8 mouse cellular contexts compared by ENCODE assay signal in the genomic region with DNA sequence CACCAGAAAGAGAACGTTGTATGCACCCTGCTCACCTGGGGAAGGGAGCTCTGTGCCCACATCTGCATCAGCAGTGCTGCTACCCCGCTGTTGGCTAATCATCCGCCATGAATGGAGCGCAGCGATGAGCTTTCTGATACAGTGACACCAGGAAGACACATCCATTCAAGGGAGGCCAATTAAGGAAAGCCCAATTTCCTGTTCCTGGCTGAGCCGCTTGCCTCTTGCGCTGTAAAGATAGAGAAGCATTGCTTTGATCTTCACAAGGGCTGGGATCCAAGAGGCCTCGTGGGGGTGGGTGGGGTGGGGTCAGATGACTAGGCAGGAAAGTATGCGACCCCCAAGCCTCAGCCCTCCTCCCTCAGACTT. TPM values are rescaled to one million over a fixed set of nuclear protein-coding genes. Genes with fewer than 3 reads are reported as not detected.
A peak's percentile ranks its signal among the peaks of the same experiment; 100 is the strongest.
DNase-seq lines count a peak whose midpoint lies in the region; ATAC-seq and TF ChIP-seq lines count a peak whose summit lies in the region.

No protein-coding gene starts in this region.

- DNase-seq in heart, adult 2 months, result no peak
- no peak for DNase-seq in adipocyte (ENCODE audit: low spot score)
- no peak for DNase-seq in frontal cortex, postnatal 14 days (ENCODE audit: low spot score in 2 of 2)
- DNase-seq in adrenal gland, adult 8-10 months, result no peak

- no peak overlapping the region for H3K4me3 ChIP-seq in heart, embryonic 14.5 days (ENCODE audit: control insufficient read depth in 1 of 2, insufficient read depth in 1 of 2, low read depth in 1 of 2, low read length in 2 of 2)
- H3K4me3 ChIP-seq in heart, adult 2 months, result no peak overlapping the region
- H3K4me3 ChIP-seq in E14TG2a.4 (replicated peaks; ENCODE audit: low read length), result peak overlapping the region; percentile 39
- H3K4me3 ChIP-seq in forebrain, embryonic 12.5 days (replicated peaks), result no peak overlapping the region
- H3K4me3 ChIP-seq in liver, embryonic 15.5 days (replicated peaks), result no peak overlapping the region

- TF ChIP-seq CTCF in heart, adult 2 months (IDR thresholded peaks at IDR 0.05), result no peak
- no peak for TF ChIP-seq CTCF in E14TG2a.4 (conservative IDR thresholded peaks at IDR 0.05; ENCODE audit: low read length)

- peaks cover 2% of the 10 kb centered on the region; the same call in 1 of the 2 replicates for H3K36me3 ChIP-seq in heart, embryonic 14.5 days (ENCODE audit: control insufficient read depth, insufficient read depth, low read length)
- H3K36me3 ChIP-seq in heart, adult 2 months (ENCODE audit: control insufficient read depth, insufficient read depth, low read length), result no peaks in the 10 kb centered on the region
- no peaks in the 10 kb centered on the region for H3K36me3 ChIP-seq in E14TG2a.4 (ENCODE audit: insufficient read depth, low read length)
- 0 out of 2 replicates have a peak, but pooled peaks cover 3% of the 10 kb centered on the region for H3K36me3 ChIP-seq in forebrain, embryonic 12.5 days (replicated peaks)
- H3K36me3 ChIP-seq in liver, embryonic 15.5 days (replicated peaks), result no peaks in the 10 kb centered on the region

- 0 out of 2 replicates have a peak overlapping the region, but pooled peaks have one; percentile 7 for H3K4me2 ChIP-seq in heart, embryonic 14.5 days (ENCODE audit: low read length)
- peak overlapping the region; percentile 36; the same call in 1 of the 2 replicates for H3K4me2 ChIP-seq in forebrain, embryonic 12.5 days
- peak overlapping the region; percentile 1; the same call in 1 of the 2 replicates for H3K4me2 ChIP-seq in liver, embryonic 15.5 days

- H3K79me2 ChIP-seq in heart, adult 2 months (replicated peaks; ENCODE audit: control insufficient read depth, insufficient read depth, low read length), result no peaks in the 10 kb centered on the region

- H3K9me3 ChIP-seq in heart, embryonic 14.5 days (ENCODE audit: control insufficient read depth, low read length), result no peaks in the 10 kb centered on the region
- no peaks in the 10 kb centered on the region for H3K9me3 ChIP-seq in E14TG2a.4 (ENCODE audit: low read length)
- no peaks in the 10 kb centered on the region for H3K9me3 ChIP-seq in forebrain, embryonic 12.5 days
- H3K9me3 ChIP-seq in liver, embryonic 15.5 days (replicated peaks), result no peaks in the 10 kb centered on the region

- TF ChIP-seq EP300 in heart, adult 2 months (IDR thresholded peaks at IDR 0.05; ENCODE audit: insufficient read depth, low read depth, low read length), result no peak

- peak overlapping the region; percentile 49 to 60 for H3K27ac ChIP-seq in heart, embryonic 14.5 days (replicated peaks in 1 of 2; ENCODE audit: control insufficient read depth in 1 of 2, insufficient read depth in 1 of 2, low read depth in 2 of 2, low read length in 2 of 2)
- H3K27ac ChIP-seq in heart, adult 2 months, result no peak overlapping the region
- peak overlapping the region; percentile 88 for H3K27ac ChIP-seq in forebrain, embryonic 12.5 days
- peak overlapping the region; percentile 30 for H3K27ac ChIP-seq in liver, embryonic 15.5 days (replicated peaks)

- H3K27me3 ChIP-seq in heart, embryonic 14.5 days (ENCODE audit: control insufficient read depth, insufficient read depth, low read length), result no peaks in the 10 kb centered on the region
- no peaks in the 10 kb centered on the region for H3K27me3 ChIP-seq in heart, adult 2 months (ENCODE audit: control insufficient read depth, insufficient read depth, low read length)
- H3K27me3 ChIP-seq in E14TG2a.4 (ENCODE audit: insufficient read depth, low read length), result peaks cover 33% of the 10 kb centered on the region
- no peaks in the 10 kb centered on the region for H3K27me3 ChIP-seq in forebrain, embryonic 12.5 days
- H3K27me3 ChIP-seq in liver, embryonic 15.5 days, result no peaks in the 10 kb centered on the region

- no peak overlapping the region; the same call in 1 of the 2 replicates for H3K9ac ChIP-seq in heart, embryonic 14.5 days (ENCODE audit: low read length)
- H3K9ac ChIP-seq in heart, adult 2 months (ENCODE audit: low read depth, low read length), result no peak overlapping the region
- H3K9ac ChIP-seq in forebrain, embryonic 12.5 days, result peak overlapping the region; percentile 25; the same call in 1 of the 2 replicates
- peak overlapping the region; percentile 8; the same call in 1 of the 2 replicates for H3K9ac ChIP-seq in liver, embryonic 15.5 days

- no peak for ATAC-seq in heart, embryonic 14.5 days (ENCODE audit: insufficient number of reproducible peaks, insufficient read depth, low FRiP score, low read depth)
- no peak for ATAC-seq in forebrain, embryonic 12.5 days (ENCODE audit: low FRiP score)
- ATAC-seq in liver, embryonic 15.5 days (ENCODE audit: insufficient read depth), result no peak

- peaks cover 60 to 81% of the 10 kb centered on the region in 2 experiments for H3K4me1 ChIP-seq in heart, embryonic 14.5 days (ENCODE audit: control insufficient read depth in 2 of 2, insufficient read depth in 2 of 2, low read length in 2 of 2)
- peaks cover 29% of the 10 kb centered on the region for H3K4me1 ChIP-seq in heart, adult 2 months (ENCODE audit: control insufficient read depth, insufficient read depth, low read length)
- H3K4me1 ChIP-seq in E14TG2a.4 (replicated peaks; ENCODE audit: low read depth, low read length), result peaks cover 61% of the 10 kb centered on the region
- peaks cover 43% of the 10 kb centered on the region for H3K4me1 ChIP-seq in forebrain, embryonic 12.5 days
- peaks cover 67% of the 10 kb centered on the region for H3K4me1 ChIP-seq in liver, embryonic 15.5 days (replicated peaks)

- WGBS in heart, embryonic 14.5 days, result 20% methylated on average over 9 of the region's 9 CpGs
- WGBS in heart, adult 2 months, result 25% methylated on average over 9 of the region's 9 CpGs
- 2% methylated on average over 9 of the region's 9 CpGs for WGBS in forebrain, embryonic 12.5 days
- 12% methylated on average over 9 of the region's 9 CpGs for WGBS in liver, embryonic 15.5 days (ENCODE audit: insufficient replicate concordance)

- no peak for TF ChIP-seq POLR2A in heart, adult 2 months (IDR thresholded peaks at IDR 0.05; ENCODE audit: insufficient read depth, low read depth, low read length)

- intact Hi-C loops in heart, adult 2 months (cut with DNase I), result no loop called here

RNA-seq across cellular contexts. Expression of a gene that starts 55.8 kb away (rescaled TPM):
- polyA plus RNA-seq in heart, embryonic 14.5 days (2014; fragmentation: Nextera tagmentation; extraction: Ambion mirVana), result 9.7 and 10.9 TPM in 2 replicates
- 10 to 100 TPM; 27.6 to 31.5 TPM for total RNA-seq in heart, adult 2 months (2021)
- polyA plus RNA-seq in heart, adult 2 months (2012; rRNA removed), result 25.3 and 39.8 TPM in 2 replicates
- 33.4 and 36.6 TPM in 2 replicates for polyA plus RNA-seq in forebrain, embryonic 12.5 days (2016; fragmentation: Nextera tagmentation; extraction: Ambion mirVana)
- 6.3 and 7.8 TPM in 2 replicates for polyA plus RNA-seq in liver, embryonic 15.5 days (2015; fragmentation: Nextera tagmentation; extraction: Ambion mirVana)
- 10 to 100 TPM; 15.4 to 22.2 (median 17.5) TPM for total RNA-seq in adrenal gland, adult 8-10 months (2022)

Comparison
In these comparisons a context has a peak if more than half of its experiments do, and no peak if none do; other contexts are left out.
1. H3K9ac ChIP-seq: peak in forebrain, embryonic 12.5 days (single experiment) and liver, embryonic 15.5 days (single experiment); none in heart, embryonic 14.5 days (single experiment) and heart, adult 2 months (single experiment).
2. Peak in every context shown above with its lines, with median percentiles within 50 percentile points of each other: H3K4me2 ChIP-seq.